Mouse (Mus musculus): Measurements from ENCODE around the gene Slc7a5.

GRCm38 (mm10) chr8:121922101-121922500 lies 14.6 kb upstream of the Slc7a5 start:
- no peak for TF ChIP-seq CTCF (IDR thresholded peaks at IDR 0.05; ENCODE audit: borderline replicate concordance, extremely low read depth, insufficient read depth, insufficient read length)
- TF ChIP-seq POLR2A (IDR thresholded peaks at IDR 0.05; ENCODE audit: borderline replicate concordance, extremely low read depth, insufficient read depth, insufficient read length, poor library complexity, severe bottlenecking): no peak
